8 mouse cellular contexts compared by ENCODE assay signal in genomic region chr7:111028281-111029045, GRCm38 (mm10). TPM values are rescaled to one million over a fixed set of nuclear protein-coding genes. Genes with fewer than 3 reads are reported as not detected.
DNase-seq lines count a peak whose midpoint lies in the region; ATAC-seq and TF ChIP-seq lines count a peak whose summit lies in the region.

Gene Ctr9, plus strand, starts transcription at chr7:111028951.

- peak; percentile 98 for ATAC-seq in heart, embryonic 12.5 days (ENCODE audit: insufficient number of reproducible peaks, low FRiP score)
- peak; percentile 94 for ATAC-seq in kidney, postnatal 0 days (replicated peaks; ENCODE audit: low FRiP score, low read depth)
- ATAC-seq in liver, embryonic 11.5 days (replicated peaks; ENCODE audit: low FRiP score), result peak; percentile 93
- ATAC-seq in stomach, embryonic 14.5 days (ENCODE audit: insufficient number of reproducible peaks, insufficient read depth, low FRiP score, low read depth), result peak; percentile 96

- peak; percentile 87; the same call in 1 of the 2 replicates for TF ChIP-seq POLR2A in brain, embryonic 14.5 days (IDR thresholded peaks at IDR 0.05; ENCODE audit: borderline replicate concordance, extremely low read depth, insufficient read depth, insufficient read length, poor library complexity, severe bottlenecking)

- H3K79me2 ChIP-seq in C2C12 (ENCODE audit: control insufficient read depth, insufficient read depth), result peaks cover 38% of the 10 kb centered on the region

- peak within 1 kb of the TSS; percentile 82 for H3K4me2 ChIP-seq in heart, embryonic 12.5 days
- peak within 1 kb of the TSS; percentile 74 for H3K4me2 ChIP-seq in kidney, postnatal 0 days (ENCODE audit: low read length)
- H3K4me2 ChIP-seq in liver, embryonic 11.5 days, result peak within 1 kb of the TSS; percentile 90
- peak within 1 kb of the TSS; percentile 87 for H3K4me2 ChIP-seq in stomach, embryonic 14.5 days (replicated peaks; ENCODE audit: low read depth, low read length)

- peak within 1 kb of the TSS; percentile 94 for H3K27ac ChIP-seq in heart, embryonic 12.5 days (ENCODE audit: poor library complexity, severe bottlenecking)
- peak within 1 kb of the TSS; percentile 93 for H3K27ac ChIP-seq in kidney, postnatal 0 days
- H3K27ac ChIP-seq in liver, embryonic 11.5 days (ENCODE audit: low read depth, low read length), result peak within 1 kb of the TSS; percentile 96
- peak within 1 kb of the TSS; percentile 84 for H3K27ac ChIP-seq in stomach, embryonic 14.5 days (ENCODE audit: low read length)

- WGBS in heart, embryonic 12.5 days, result 7% methylated on average over 45 of the region's 45 CpGs
- WGBS in kidney, postnatal 0 days, result 6% methylated on average over 45 of the region's 45 CpGs
- WGBS in liver, embryonic 11.5 days, result 6% methylated on average over 45 of the region's 45 CpGs
- 6% methylated on average over 45 of the region's 45 CpGs for WGBS in stomach, embryonic 14.5 days

- no peaks in the 10 kb centered on the region for H3K27me3 ChIP-seq in C2C12 (ENCODE audit: control insufficient read depth, insufficient read depth, insufficient read length)
- H3K27me3 ChIP-seq in erythroblast, embryonic 14.5 days (ENCODE audit: control insufficient read depth), result no peaks in the 10 kb centered on the region
- no peaks in the 10 kb centered on the region for H3K27me3 ChIP-seq in heart, embryonic 12.5 days (replicated peaks)
- H3K27me3 ChIP-seq in kidney, postnatal 0 days (ENCODE audit: insufficient read depth, low read length), result no peaks in the 10 kb centered on the region
- no peaks in the 10 kb centered on the region for H3K27me3 ChIP-seq in liver, embryonic 11.5 days (replicated peaks; ENCODE audit: control insufficient read depth, insufficient read depth, low read length)
- no peaks in the 10 kb centered on the region for H3K27me3 ChIP-seq in stomach, embryonic 14.5 days (ENCODE audit: control insufficient read depth, insufficient read depth, low read length)

- peaks cover 17% of the 10 kb centered on the region for H3K79me3 ChIP-seq in C2C12 (ENCODE audit: low read depth)

- TF ChIP-seq CTCF in C2C12 (IDR thresholded peaks at IDR 0.05; ENCODE audit: control insufficient read depth, insufficient read depth, insufficient read length), result no peak
- no peak for TF ChIP-seq CTCF in brain, embryonic 14.5 days (IDR thresholded peaks at IDR 0.05; ENCODE audit: borderline replicate concordance, extremely low read depth, insufficient read depth, insufficient read length)
- TF ChIP-seq CTCF in kidney, postnatal 0 days (IDR thresholded peaks at IDR 0.05; ENCODE audit: low read depth), result 0 out of 2 replicates have a peak, but pooled peaks have one; percentile 12

- H3ac ChIP-seq in C2C12 (ENCODE audit: control insufficient read depth, insufficient read length, low read depth), result peak within 1 kb of the TSS; percentile 82

- peak within 1 kb of the TSS; percentile 72 for H3K4me3 ChIP-seq in C2C12 (ENCODE audit: insufficient read depth, poor library complexity, severe bottlenecking)
- peak within 1 kb of the TSS; percentile 74 for H3K4me3 ChIP-seq in erythroblast, embryonic 14.5 days (replicated peaks)
- peak within 1 kb of the TSS; percentile 82 for H3K4me3 ChIP-seq in heart, embryonic 12.5 days
- H3K4me3 ChIP-seq in kidney, postnatal 0 days (replicated peaks; ENCODE audit: low read depth, low read length), result peak within 1 kb of the TSS; percentile 86
- H3K4me3 ChIP-seq in liver, embryonic 11.5 days (ENCODE audit: low read depth, low read length), result peak within 1 kb of the TSS; percentile 94
- peak within 1 kb of the TSS; percentile 93 for H3K4me3 ChIP-seq in stomach, embryonic 14.5 days (ENCODE audit: low read depth, low read length)

- H3K9ac ChIP-seq in heart, embryonic 12.5 days, result peak within 1 kb of the TSS; percentile 86
- peak within 1 kb of the TSS; percentile 85 for H3K9ac ChIP-seq in kidney, postnatal 0 days (ENCODE audit: low read depth, low read length)
- peak within 1 kb of the TSS; percentile 84 for H3K9ac ChIP-seq in liver, embryonic 11.5 days (ENCODE audit: low read depth, low read length)
- H3K9ac ChIP-seq in stomach, embryonic 14.5 days (replicated peaks; ENCODE audit: low read depth, low read length), result peak within 1 kb of the TSS; percentile 66

- peaks cover 11% of the 10 kb centered on the region for H3K36me3 ChIP-seq in C2C12 (ENCODE audit: control insufficient read depth, insufficient read depth)
- H3K36me3 ChIP-seq in erythroblast, embryonic 14.5 days (ENCODE audit: control insufficient read depth), result peaks cover 33% of the 10 kb centered on the region
- peaks cover 12% of the 10 kb centered on the region for H3K36me3 ChIP-seq in heart, embryonic 12.5 days
- peaks cover 10% of the 10 kb centered on the region; the same call in 1 of the 2 replicates for H3K36me3 ChIP-seq in kidney, postnatal 0 days (ENCODE audit: insufficient read depth, low read length)
- peaks cover 5% of the 10 kb centered on the region; the same call in 1 of the 2 replicates for H3K36me3 ChIP-seq in liver, embryonic 11.5 days (ENCODE audit: control insufficient read depth, insufficient read depth, low read length)
- H3K36me3 ChIP-seq in stomach, embryonic 14.5 days (ENCODE audit: control insufficient read depth, insufficient read depth, low read length), result no peaks in the 10 kb centered on the region; the same call in 1 of the 2 replicates

- DNase-seq in brain, embryonic 14.5 days (ENCODE audit: low read depth), result peak; percentile 95
- DNase-seq in kidney, postnatal 0 days (ENCODE audit: low spot score), result peak; percentile 95
- peak; percentile 95 for DNase-seq in liver, embryonic 11.5 days (ENCODE audit: low spot score)
- peak; percentile 93 for DNase-seq in naive thymus-derived CD4-positive, alpha-beta T cell, adult 2 months (ENCODE audit: low read depth)

- H3K9me3 ChIP-seq in erythroblast, embryonic 14.5 days (ENCODE audit: control insufficient read depth, low read length), result no peaks in the 10 kb centered on the region
- no peaks in the 10 kb centered on the region for H3K9me3 ChIP-seq in heart, embryonic 12.5 days (replicated peaks)
- no peaks in the 10 kb centered on the region for H3K9me3 ChIP-seq in kidney, postnatal 0 days (replicated peaks; ENCODE audit: low read length)
- H3K9me3 ChIP-seq in liver, embryonic 11.5 days (ENCODE audit: control insufficient read depth, low read length), result no peaks in the 10 kb centered on the region
- no peaks in the 10 kb centered on the region for H3K9me3 ChIP-seq in stomach, embryonic 14.5 days (ENCODE audit: control insufficient read depth, low read depth, low read length)

- peaks cover 38% of the 10 kb centered on the region for H3K4me1 ChIP-seq in erythroblast, embryonic 14.5 days (ENCODE audit: control insufficient read depth)
- H3K4me1 ChIP-seq in heart, embryonic 12.5 days (replicated peaks), result peaks cover 21% of the 10 kb centered on the region
- H3K4me1 ChIP-seq in kidney, postnatal 0 days (replicated peaks; ENCODE audit: insufficient read depth, low read length), result peaks cover 15% of the 10 kb centered on the region
- peaks cover 16% of the 10 kb centered on the region; the same call in 1 of the 2 replicates for H3K4me1 ChIP-seq in liver, embryonic 11.5 days (replicated peaks; ENCODE audit: control insufficient read depth, insufficient read depth, low read length)
- peaks cover 6% of the 10 kb centered on the region; the same call in 1 of the 2 replicates for H3K4me1 ChIP-seq in stomach, embryonic 14.5 days (ENCODE audit: control insufficient read depth, insufficient read depth, low read length)

TF ChIP-seq in C2C12, 6 proteins besides CTCF, POLR2A, EP300 and RAD21:
- TF ChIP-seq FOSL1 (IDR thresholded peaks at IDR 0.05; ENCODE audit: insufficient read depth, low read length, poor library complexity, severe bottlenecking) (no peak), MAX (IDR thresholded peaks at IDR 0.05) (peak; percentile 54), CEBPB (IDR thresholded peaks at IDR 0.05; ENCODE audit: low read depth) (no peak), MYOG (IDR thresholded peaks at IDR 0.05; ENCODE audit: control insufficient read depth, extremely low read depth, insufficient read length) (no peak), USF1 (IDR thresholded peaks at IDR 0.05; ENCODE audit: low read depth) (no peak), MYOD1 (IDR thresholded peaks at IDR 0.05; ENCODE audit: control insufficient read depth, insufficient read length, low read depth) (no peak)

RNA-seq across cellular contexts. Expression of gene Ctr9, which starts in this region (rescaled TPM):
- polyA plus RNA-seq in C2C12 (2012; fragmentation: generic; extraction: Trizol), result 19.0 TPM
- 44.9 and 55.8 TPM in 2 replicates for polyA plus RNA-seq in brain, embryonic 14.5 days (2012; rRNA removed)
- polyA plus RNA-seq in erythroblast, embryonic 14.5 days (2012), result 0.73 and 0.95 TPM in 2 replicates
- 47.3 and 49.7 TPM in 2 replicates for polyA plus RNA-seq in heart, embryonic 12.5 days (2016; fragmentation: Nextera tagmentation; extraction: Ambion mirVana)
- polyA plus RNA-seq in kidney, postnatal 0 days (2015; fragmentation: Nextera tagmentation; extraction: Ambion mirVana), result 50.5 and 54.9 TPM in 2 replicates
- 53.6 and 58.3 TPM in 2 replicates for polyA plus RNA-seq in liver, embryonic 11.5 days (2014; fragmentation: Nextera tagmentation; extraction: Ambion mirVana)
- 60.2 and 63.3 TPM in 2 replicates for polyA plus RNA-seq in stomach, embryonic 14.5 days (2014; fragmentation: Nextera tagmentation; extraction: Ambion mirVana)

Comparison
In these comparisons a context has a peak if more than half of its experiments do, and no peak if none do; other contexts are left out.
1. Peak in every context shown above with its lines: DNase-seq, ATAC-seq, H3K4me3 ChIP-seq and H3K27ac ChIP-seq.
2. RNA of gene Ctr9 (polyA plus RNA-seq): 60.2 to 63.3 TPM in stomach, embryonic 14.5 days, 44.9 to 55.8 TPM in brain, embryonic 14.5 days, 53.6 to 58.3 TPM in liver, embryonic 11.5 days, 50.5 to 54.9 TPM in kidney, postnatal 0 days, 47.3 to 49.7 TPM in heart, embryonic 12.5 days and 19.0 TPM in C2C12 (single experiment); 0.73 to 0.95 TPM in erythroblast, embryonic 14.5 days; every median in the first group is over 10 times any median in the second.